Mouse (Mus musculus) thymus, adult 2 months (tissue): ENCODE measurements around the gene Drap1. TPM values are rescaled to one million over a fixed set of nuclear protein-coding genes. Genes with fewer than 3 reads are reported as not detected.

Source experiments
- DNase-seq: peaks from one replicate; pipeline ENCODE4 v3.0.0; 2021
- H3K27ac ChIP-seq: fragments of 200-500 bp; 2 replicates; pipeline ENCODE4 v1.5.1; 2012; ENCODE audit warnings: low read length, control low read depth; ENCODE audit not compliant: control insufficient read depth, insufficient read depth
- H3K27me3 ChIP-seq: fragments of 200-500 bp; 2 replicates; pipeline ENCODE4 v1.6.1; 2012; ENCODE audit warnings: mild to moderate bottlenecking, low read length, moderate library complexity, mixed read lengths; ENCODE audit not compliant: control insufficient read depth, insufficient read depth
- H3K36me3 ChIP-seq: fragments of 200-500 bp; 2 replicates; pipeline ENCODE4 v1.6.1; 2012; ENCODE audit warnings: mild to moderate bottlenecking, low read length, moderate library complexity; ENCODE audit not compliant: control insufficient read depth, insufficient read depth
- H3K4me1 ChIP-seq: fragments of 200-500 bp; replicated peaks from 2 replicates; pipeline ENCODE4 v1.6.1; 2012; ENCODE audit warnings: low read length; ENCODE audit not compliant: control insufficient read depth, insufficient read depth
- H3K4me3 ChIP-seq: fragments of 200-500 bp; 2 replicates; pipeline ENCODE4 v1.5.1; 2012; ENCODE audit warnings: mild to moderate bottlenecking, low read length, control low read depth, moderate library complexity; ENCODE audit not compliant: control insufficient read depth, insufficient read depth
- CTCF ChIP-seq: fragments of 200-500 bp; IDR thresholded peaks from 2 replicates; pipeline ENCODE4 v1.5.1; 2012; ENCODE audit warnings: mild to moderate bottlenecking, control low read depth, low read length, moderate library complexity, borderline replicate concordance; ENCODE audit not compliant: control insufficient read depth, poor library complexity, insufficient read depth; ENCODE audit errors: extremely low read depth
- POLR2A ChIP-seq: fragments of 200-500 bp; IDR thresholded peaks from 2 replicates; pipeline ENCODE4 v1.6.1; 2012; ENCODE audit warnings: mild to moderate bottlenecking, low read length, control low read depth, moderate library complexity; ENCODE audit not compliant: control insufficient read depth, poor library complexity, insufficient read depth; ENCODE audit errors: extremely low read depth
- whole genome bisulfite sequencing: fragments of 180-500 bp; shearing (Covaris S2); methylation state at CpG from one replicate; pipeline ENCODE4 v1.1.7; 2018; 5-methylcytosine and 5-hydroxymethylcytosine counted together
- polyA plus RNA-seq: library from polyadenylated mRNA; depleted of rRNA; stranded (reverse); fragments of >200 nt; gene quantifications from 2 replicates; pipeline ENCODE4 v1.2.3, GENCODE M21; 2012

Drap1 gene
- polyA plus RNA-seq, 1 experiment, result 133 TPM

DNA sequence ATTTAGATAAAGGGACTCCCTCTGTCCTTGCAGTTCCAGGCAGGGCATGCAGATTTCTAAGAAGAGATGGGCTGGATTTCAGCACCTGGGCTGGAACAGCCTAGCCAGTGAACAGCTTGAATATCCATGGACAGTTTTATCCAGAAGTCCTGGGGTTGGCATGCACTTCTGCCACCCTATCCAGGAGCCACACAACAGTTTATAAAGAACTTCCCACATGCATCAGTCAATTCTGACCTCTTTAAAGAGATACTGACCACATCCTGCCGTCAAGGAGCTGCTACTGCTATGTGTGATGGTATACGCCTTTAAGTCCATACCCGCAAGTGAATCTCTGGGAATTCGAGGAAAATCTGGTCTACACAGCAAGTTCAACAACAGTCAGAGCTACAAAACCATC, 4.4 kb upstream of the Drap1 start:
- H3K36me3 ChIP-seq, result 0 out of 2 replicates have a peak, but pooled peaks cover 8% of the 10 kb centered on the region
- H3K27me3 ChIP-seq, result no peaks in the 10 kb centered on the region
- 83% methylated on average over 4 of the region's 4 CpGs for WGBS
- TF ChIP-seq POLR2A (no peak), CTCF (no peak)
- H3K4me1 ChIP-seq, result peaks cover 49% of the 10 kb centered on the region
- no peak overlapping the region for H3K4me3 ChIP-seq
- no peak for DNase-seq
- H3K27ac ChIP-seq, result no peak overlapping the region

DNA sequence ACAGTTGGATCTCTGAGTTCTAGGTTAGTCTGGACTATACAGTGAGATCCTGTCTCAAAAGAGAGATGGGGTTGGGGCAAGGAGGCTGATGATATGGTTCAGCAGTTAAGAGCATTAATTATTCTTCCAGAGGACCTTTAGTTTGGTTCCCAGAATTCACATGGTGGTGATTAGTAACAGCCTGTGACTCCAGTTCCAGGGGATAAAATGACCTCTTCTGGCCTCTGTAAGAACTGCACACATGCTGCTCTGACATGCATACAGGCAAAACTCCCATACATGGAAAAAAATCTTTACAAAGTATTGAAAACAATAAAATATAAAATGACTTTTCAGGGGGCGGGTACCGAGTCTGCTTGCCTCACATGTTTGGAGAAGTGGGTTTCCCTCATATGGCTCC, 3.3 kb upstream of the Drap1 start:
- TF ChIP-seq CTCF (no peak), POLR2A (no peak)
- no peaks in the 10 kb centered on the region for H3K27me3 ChIP-seq
- H3K27ac ChIP-seq, result no peak overlapping the region
- no peak overlapping the region for H3K4me3 ChIP-seq
- H3K4me1 ChIP-seq, result peaks cover 49% of the 10 kb centered on the region
- DNase-seq, result peak; percentile 53
- 82% methylated on average over 2 of the region's 2 CpGs for WGBS
- 0 out of 2 replicates have a peak, but pooled peaks cover 8% of the 10 kb centered on the region for H3K36me3 ChIP-seq

GRCm38 (mm10) chr19:5426640-5427290, 2.0 kb upstream of the Drap1 start:
- TF ChIP-seq POLR2A (no peak), CTCF (no peak)
- Histone ChIP-seq H3K27me3 (no peaks in the 10 kb centered on the region), H3K4me3 (no peak overlapping the region), H3K36me3 (0 out of 2 replicates have a peak, but pooled peaks cover 8% of the 10 kb centered on the region), H3K27ac (no peak overlapping the region), H3K4me1 (peaks cover 53% of the 10 kb centered on the region)
- DNase-seq, result no peak
- 89% methylated on average over 13 of the region's 13 CpGs for WGBS

DNA sequence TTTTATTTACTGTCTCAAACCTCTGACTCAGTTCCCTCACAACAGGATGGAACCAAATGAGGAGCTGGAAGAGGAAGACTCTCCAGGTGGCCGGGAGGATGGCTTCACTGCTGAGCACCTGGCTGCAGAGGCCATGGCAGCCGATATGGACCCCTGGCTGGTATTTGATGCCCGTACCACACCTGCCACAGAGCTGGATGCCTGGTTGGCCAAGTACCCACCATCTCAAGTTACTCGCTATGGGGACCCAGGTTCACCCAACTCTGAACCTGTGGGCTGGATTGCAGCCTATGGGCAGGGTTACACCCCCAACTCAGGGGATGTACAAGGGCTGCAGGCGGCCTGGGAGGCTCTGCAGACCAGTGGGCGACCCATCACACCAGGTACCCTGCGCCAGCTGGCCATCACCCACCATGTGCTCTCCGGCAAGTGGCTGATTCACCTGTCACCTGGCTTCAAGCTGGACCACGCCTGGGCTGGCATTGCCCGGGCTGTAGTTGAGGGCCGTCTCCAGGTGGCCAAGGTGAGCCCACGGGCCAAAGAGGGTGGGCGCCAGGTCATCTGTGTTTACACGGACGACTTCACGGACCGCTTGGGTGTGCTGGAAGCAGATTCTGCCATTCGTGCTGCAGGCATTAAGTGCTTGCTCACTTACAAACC, 1.3 kb upstream of the Drap1 start:
- Histone ChIP-seq H3K27me3 (no peaks in the 10 kb centered on the region), H3K4me3 (peak overlapping the region; percentile 83; the same call in 1 of the 2 replicates), H3K36me3 (0 out of 2 replicates have a peak, but pooled peaks cover 8% of the 10 kb centered on the region), H3K4me1 (peaks cover 47% of the 10 kb centered on the region), H3K27ac (peak overlapping the region; percentile 41; the same call in 1 of the 2 replicates)
- 89% methylated on average over 18 of the region's 18 CpGs for WGBS
- DNase-seq, result peak; percentile 13
- no peak for TF ChIP-seq POLR2A
- TF ChIP-seq CTCF, result no peak

DNA sequence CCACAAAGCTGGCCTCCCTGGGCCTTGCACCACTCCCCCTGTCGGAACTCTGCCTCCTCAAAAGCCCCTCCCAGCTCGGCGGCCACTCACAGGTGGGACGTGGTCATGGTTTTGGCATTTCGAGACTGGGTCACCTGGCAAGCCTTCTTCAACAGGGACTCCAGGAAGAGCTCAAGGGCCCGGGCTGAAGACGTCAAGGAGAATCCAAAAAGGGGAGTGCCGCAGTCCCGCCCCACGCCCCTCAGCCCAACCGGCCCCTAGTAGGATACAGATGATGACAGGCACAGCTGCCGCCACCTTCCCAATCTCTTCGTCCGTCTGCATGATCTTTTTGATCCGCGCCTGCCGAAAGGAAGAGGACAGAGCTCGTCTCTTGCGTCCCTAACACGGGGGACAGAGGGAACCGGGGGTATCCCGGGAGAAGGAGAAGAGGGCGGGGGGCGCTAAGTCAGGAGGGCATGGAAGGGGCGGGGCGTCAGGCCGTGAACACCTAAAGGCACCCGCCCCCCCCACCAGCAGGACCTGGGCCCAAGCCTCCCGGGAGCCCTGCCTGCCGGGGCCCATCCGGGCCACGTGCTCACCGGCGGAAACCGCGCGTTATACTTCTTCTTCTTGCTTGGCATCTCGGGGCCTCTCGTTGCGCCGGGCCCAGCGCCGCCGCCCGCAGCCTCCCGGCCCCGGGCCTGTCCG, 542 bp downstream of the Drap1 start:
- WGBS, result under 1% methylated on average over 41 of the region's 48 CpGs
- Histone ChIP-seq H3K27me3 (no peaks in the 10 kb centered on the region), H3K27ac (peak overlapping the region; percentile 31; the same call in 1 of the 2 replicates), H3K4me1 (peaks cover 32% of the 10 kb centered on the region), H3K36me3 (0 out of 2 replicates have a peak, but pooled peaks cover 8% of the 10 kb centered on the region), H3K4me3 (peak overlapping the region; percentile 63)
- TF ChIP-seq CTCF (no peak), POLR2A (no peak)
- peak; percentile 77 for DNase-seq

DNA sequence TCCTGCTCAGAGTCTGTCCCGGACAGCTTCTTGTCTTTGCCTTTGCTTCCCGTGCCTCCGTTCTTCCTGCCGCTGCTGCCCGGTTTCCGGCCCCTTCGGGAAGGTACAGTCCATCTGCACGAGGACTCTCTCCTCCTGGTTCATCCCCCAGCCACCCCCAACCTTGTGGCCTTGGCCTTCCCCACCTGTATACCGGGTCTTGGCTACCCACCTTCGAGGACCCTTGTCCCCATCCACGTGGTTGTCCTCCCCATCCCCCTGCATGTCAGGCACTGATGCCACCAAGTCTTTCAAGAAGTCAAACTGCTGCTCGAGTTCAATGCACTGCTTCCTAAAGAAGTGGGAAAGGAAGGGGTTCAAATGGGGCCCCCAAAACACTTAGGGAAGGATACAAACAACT, 1.2 kb downstream of the Drap1 start:
- Histone ChIP-seq H3K4me3 (peak overlapping the region; percentile 63), H3K27me3 (no peaks in the 10 kb centered on the region), H3K4me1 (peaks cover 32% of the 10 kb centered on the region), H3K36me3 (0 out of 2 replicates have a peak, but pooled peaks cover 8% of the 10 kb centered on the region), H3K27ac (no peak overlapping the region)
- WGBS, result 60% methylated on average over 12 of the region's 12 CpGs
- TF ChIP-seq POLR2A, result no peak
- DNase-seq, result no peak
